Mouse (Mus musculus) liver (tissue): Measurements from ENCODE around the gene Zfp418.
"Not testable (repeated sequence)": the region's sequence is repeated elsewhere in the genome, so short reads cannot be mapped to it uniquely, and the experiment has no call there.

Experiments used
- DNase-seq: peaks from one replicate; pipeline ENCODE4 v3.0.0-alpha.2; 2020; ENCODE audit warnings: mixed read lengths

The Zfp418 gene

DNA sequence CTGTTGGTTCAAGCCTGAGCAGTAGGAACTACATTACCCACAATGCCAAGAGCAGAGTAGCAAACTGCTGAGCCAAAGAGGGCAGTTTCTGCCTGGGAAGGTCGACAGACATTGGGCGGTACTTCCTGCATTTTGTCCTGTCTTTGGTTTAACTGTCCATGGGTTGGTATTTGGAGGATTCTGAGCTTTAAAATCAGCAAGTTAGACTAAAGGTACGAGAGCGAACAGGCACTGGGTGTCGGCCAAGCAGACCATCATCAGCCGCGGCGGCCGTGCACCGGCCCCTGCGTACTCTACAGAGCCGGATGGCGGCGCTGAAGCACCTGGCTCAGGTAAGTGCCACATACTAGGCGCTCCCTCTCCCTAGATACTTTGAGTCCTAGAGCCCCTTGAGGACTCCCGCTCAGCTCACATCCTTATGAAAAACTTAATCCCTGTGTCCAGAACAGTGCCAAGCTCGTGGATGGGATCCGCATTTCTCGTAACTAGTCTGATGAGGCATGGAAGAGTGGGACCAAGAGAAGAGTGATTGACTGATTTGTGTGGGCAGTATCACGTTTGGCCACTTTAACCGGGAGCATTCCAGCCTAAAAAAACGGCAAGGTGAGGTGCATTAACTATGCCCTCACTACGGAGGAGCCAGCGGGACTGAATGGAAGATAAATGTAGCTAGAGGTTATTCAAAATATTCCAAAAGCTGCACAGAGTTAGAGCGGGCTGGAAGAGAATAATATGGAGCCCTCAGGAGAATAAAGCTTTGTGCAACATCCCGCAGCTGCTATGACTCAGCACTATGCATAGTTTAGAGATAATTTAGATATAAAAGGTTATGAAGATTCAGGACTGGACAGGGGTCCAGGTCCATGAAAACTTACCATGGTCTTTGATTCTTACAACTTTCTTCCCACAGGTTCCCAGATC, at the start of gene Zfp418:
Gene Zfp418, plus strand, starts transcription at position 104 of the 921 bp plus-strand sequence.
- peak; percentile 41 for DNase-seq

DNA sequence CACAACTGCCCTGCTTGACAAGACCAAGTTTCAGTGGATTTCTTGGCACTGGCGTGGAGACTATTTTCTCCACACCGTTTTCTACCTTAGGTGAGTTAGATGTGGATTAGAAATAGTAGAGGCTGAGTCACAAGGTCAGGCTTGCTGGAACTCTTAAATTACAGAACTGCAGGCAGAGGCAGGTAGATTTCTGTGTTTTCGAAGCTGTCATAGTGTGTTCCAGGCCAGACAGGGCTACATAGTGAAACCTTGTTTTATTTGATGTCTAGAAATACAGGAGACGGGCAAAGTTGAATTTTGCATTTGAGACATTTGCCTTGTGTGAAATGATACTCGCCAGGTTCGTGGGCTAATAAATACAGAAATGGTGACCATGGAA, 49.5 kb upstream of the Zfp418 start:
- DNase-seq: no peak

DNA sequence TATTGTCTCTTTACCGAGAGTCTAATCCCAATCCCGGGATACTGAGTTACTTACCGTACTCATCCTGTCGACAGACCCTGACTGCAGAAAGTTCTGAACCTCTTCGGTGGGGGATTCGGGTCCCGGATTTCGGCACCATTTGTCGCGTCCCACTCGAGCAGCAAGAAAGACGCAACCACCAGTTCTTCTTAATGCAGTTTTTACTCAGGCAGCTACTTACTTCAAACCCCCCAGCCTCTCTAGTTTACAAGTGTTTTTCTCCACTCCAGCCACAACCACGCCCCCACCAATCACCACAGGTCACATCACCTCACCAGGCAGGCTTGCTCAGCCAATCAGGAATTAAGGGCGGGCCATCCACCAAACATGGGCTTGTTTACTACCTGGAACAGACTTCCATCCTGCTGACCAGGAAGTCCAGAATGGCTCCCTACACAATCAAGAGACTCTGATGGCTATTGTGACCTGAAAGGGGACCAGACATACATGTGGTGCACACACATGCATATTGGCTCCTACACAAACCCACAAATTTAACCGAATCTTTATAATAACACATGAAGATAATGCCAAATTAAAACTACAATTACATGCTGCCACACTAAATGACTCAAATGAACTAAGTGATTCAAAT, 40.5 kb upstream of the Zfp418 start:
- not testable (repeated sequence) for DNase-seq

DNA sequence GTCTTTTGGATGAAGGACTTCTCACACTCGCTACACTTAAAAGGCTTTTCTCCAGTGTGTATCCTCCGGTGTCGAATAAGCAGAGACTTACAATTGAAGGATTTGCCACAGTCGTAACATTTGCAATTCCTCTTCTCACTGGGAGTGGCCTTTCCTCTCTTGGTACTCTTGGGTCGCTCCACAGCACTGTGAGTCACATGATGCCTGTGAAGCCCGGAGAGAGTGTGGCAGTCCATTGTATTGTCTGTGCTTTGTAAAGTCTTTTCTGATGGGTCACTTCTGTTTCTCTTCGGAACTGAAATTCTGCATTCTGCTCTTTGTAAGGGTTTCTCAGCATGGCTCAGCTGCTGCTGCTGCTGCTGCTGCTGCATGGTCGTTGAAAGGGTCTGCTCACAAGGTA, 38.4 kb upstream of the Zfp418 start:
- no peak for DNase-seq

DNA sequence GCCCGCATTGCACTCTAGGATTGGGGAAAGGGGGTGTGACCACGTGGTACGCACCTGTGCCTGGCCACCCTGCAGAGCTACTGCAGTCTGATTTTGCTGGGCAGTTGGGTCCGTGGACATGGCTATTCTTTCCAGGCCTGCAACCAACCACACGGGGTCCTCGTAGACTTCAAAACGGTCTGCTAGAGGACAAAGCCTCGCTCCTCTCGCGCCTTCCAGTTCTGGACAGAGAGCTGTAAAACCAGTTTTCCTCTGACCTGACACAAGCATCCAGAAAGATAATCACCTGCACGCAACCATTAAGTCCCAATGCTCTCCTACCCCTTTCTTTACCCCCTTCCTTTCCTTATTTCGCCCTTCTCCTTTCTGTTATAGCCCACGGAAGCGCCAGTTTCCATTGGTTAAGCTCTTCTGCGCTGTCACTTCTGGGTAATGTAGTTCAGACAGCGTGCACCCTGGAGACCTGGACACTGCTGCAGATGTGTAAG, 34.7 kb upstream of the Zfp418 start, which contains the start of gene Zfp773:
Gene Zfp773, minus strand, starts transcription at position 377 of the 488 bp plus-strand sequence.
- peak; percentile 27 for DNase-seq

DNA sequence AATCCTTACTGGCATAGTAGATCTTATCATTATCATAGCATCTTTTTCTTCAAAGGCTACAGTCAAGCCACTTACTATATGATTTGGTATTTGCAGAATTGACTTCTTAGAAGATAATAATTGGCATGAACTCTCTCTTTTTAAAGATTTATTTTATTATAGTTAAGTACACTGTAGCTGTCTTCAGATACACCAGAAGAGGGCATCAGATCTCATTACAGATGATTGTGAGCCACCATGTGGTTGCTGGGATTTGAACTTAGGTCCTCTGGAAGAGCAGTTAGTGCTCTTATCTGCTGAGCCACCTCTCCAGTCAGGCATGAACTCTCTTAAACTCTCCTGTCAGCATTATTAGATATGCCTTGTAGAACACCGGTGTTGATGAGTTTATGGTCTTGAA, 26.9 kb upstream of the Zfp418 start:
- no peak for DNase-seq

DNA sequence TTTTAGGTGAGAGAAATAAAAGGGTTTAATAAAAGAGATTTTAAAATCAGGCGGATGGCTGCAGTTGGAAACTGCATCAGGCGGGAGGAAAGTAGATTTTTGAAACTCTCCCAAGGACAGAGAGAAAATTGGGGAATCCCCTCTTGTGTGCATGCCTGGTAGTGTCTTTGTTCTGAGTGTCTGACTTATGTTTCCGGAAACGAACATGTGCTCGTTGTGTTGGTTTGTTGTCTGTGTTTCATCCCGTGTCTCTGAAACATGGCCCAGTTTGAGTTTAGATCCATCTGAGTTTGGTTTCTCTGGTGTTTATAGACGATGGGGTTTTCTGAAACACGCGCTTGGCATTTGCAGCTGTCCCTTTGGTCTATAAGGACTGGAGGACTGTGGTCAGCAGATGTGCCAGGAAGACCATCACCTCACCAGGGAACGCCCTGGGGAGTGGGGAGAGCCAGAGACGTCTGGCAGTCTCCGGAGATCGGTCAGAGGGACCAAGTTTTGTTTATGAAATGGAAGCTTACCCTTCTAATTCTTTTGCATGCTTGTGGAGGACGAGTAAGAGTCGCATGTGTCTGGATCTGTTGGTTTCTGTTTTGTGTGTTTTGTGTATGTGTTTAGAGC, 25.0 kb upstream of the Zfp418 start:
- DNase-seq: no peak

DNA sequence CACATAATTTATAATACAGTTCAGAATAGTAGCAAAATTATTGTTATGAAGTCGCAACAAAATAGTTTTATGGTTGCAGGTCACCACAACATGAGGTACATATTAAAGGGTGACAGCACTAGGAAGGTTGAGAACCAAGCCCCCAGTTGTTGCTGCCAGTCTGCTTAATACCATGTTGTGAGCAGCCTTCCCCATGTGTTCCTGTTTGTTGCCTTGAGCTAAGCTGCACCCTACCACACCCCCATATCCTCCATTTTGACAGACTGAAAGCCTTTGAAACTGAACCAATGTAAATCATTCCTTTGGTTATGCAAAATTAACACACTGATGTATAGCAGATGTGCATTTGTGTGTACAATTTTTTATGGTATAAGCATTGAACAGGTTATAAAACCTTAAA, 14.8 kb downstream of the Zfp418 start:
- no peak for DNase-seq

DNA sequence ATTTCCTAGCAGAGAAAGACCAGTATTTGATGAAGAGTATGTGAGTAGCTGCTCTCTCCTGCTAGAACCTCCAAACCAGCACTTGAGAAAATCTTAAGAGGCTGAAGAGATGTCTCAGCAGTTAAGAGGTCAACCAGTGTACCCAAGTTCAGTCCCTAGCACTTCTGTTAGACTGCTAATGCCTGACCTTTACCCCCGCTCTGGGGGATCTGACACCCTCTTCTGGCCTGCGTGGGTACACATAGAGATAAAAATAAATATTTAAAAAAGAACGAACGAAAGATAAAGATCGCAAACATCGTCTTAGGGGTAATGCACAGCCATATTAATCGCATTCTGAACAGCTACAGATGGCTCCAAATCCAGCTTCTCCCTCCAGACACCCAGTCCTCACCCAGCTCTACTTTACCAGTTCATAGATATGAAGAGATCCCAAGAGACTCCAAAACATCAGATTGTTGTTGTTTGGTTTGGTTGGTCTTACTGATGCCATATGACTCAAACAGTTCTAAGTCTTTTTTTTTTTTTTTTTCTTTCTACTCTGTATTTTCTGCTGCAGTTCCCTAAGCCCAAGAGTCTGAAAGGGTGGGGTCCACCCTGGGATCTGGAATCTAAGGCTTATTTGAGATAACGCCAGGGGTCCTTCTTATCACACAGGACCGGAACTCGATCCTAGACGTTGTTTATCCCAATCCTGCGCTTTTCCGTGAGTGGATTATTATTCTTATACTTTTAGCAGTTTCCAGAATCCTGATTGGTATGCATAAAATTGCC, 16.5 kb downstream of the Zfp418 start:
- no peak for DNase-seq

DNA sequence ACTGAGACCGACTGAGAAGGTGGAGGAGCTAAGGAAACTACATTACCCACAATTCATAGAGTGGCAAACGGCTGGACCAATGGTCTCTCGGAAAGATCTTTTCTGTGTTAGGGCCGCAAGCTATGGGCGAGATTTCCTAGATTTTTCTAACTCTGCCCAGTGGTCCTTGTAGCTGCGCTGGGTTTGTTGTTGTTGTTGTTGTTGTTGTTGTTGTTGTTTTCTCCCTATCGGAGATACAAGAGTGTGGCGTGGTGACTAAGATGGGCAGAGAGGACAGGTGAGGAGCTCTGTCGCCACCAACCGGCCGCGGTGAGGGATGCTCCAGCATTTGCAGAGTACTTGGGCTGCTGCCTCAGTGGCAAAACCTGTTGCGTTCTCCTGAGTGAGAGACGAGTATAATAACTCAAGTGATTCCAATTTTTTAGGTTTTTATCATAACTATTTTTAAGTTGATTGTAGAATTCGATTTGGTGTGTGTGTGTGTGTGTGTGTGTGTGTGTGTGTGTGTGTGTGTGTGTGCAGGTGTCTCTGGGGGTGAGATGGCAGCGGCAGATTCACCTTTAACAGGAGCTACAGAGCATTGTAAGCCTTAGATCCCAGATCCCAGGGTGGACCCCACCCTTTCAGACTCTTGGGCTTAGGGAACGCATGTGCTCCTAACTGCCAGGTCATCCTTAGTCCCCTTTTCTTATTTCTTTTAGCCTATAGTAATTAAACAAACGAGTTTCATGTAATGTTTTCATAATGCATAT, 17.2 kb downstream of the Zfp418 start:
- peak; percentile 69 for DNase-seq

DNA sequence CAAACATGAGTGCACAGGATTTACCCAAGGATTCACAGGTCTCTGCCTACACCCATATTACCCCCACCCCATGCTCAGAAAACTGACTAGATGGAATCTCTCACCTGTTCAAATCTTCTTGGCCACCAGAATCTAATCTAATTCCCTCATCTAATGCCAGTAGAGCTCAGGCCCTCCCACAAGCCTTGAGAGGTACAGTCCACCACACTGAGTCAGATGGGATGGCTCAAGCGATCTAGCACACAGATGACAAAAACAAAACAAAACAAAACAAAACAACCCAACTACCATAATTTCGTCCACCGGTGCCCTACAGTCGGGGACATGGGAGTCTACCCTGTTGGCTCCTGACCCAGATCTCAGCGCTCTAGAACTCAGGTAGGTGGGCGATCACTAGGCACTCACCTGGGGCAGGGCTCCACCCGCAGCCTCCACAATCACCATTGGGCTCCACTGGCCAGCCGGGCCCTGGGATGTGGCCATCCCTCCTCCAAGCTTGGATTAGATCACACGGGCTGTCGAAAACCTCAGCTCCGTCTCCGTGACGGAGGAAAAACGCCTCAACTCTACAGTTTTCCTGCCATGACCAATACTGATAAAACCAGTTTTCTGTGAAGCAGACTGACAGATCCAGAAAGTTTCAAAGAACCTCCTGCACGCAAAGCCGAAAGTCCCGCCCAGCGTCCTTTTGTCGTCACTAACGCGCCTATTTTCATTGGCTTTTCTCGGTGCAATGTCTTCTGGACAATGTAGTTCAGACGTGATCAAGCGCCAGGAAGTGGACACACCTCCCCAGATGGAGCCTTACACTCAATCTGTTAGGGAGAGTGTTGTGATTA, 38.4 kb downstream of the Zfp418 start, which contains the start of gene Zfp772:
Gene Zfp772, minus strand, starts transcription at position 686 of the 839 bp plus-strand sequence.
- DNase-seq: not testable (repeated sequence)
